29 mouse cellular contexts compared by ENCODE assay signal in genomic region chr5:32508766-32509165, GRCm38 (mm10). TPM values are rescaled to one million over a fixed set of nuclear protein-coding genes. Genes with fewer than 3 reads are reported as not detected.
DNase-seq lines count a peak whose midpoint lies in the region; ATAC-seq and TF ChIP-seq lines count a peak whose summit lies in the region.
"Had no signal": no experiment of that assay in that cellular context is flagged by ENCODE, and none has a peak within 500 bp of the region (broad histone marks: within the 10 kb centered on the region; RNA-seq: fewer than 3 reads in every experiment).

No protein-coding gene starts in this region.

- no peaks in the 10 kb centered on the region for H3K9me3 ChIP-seq in embryonic facial prominence, embryonic 14.5 days (ENCODE audit: control insufficient read depth, low read length)
- no peaks in the 10 kb centered on the region for H3K9me3 ChIP-seq in embryonic facial prominence, embryonic 10.5 days
- no peaks in the 10 kb centered on the region for H3K9me3 ChIP-seq in lung, embryonic 14.5 days (ENCODE audit: low read depth, low read length)
- H3K9me3 ChIP-seq: embryonic facial prominence, embryonic 13.5 days; G1E; heart, embryonic 10.5 days; heart, embryonic 13.5 days had no signal

- no peak overlapping the region for H3K4me2 ChIP-seq in embryonic facial prominence, embryonic 14.5 days (ENCODE audit: low read depth, low read length)
- H3K4me2 ChIP-seq in lung, embryonic 14.5 days: no peak overlapping the region
- H3K4me2 ChIP-seq: embryonic facial prominence, embryonic 13.5 days; heart, embryonic 13.5 days; hindbrain, embryonic 14.5 days had no signal

- no peak for ATAC-seq in embryonic facial prominence, embryonic 14.5 days (ENCODE audit: low read depth)
- no peak for ATAC-seq in lung, embryonic 14.5 days (ENCODE audit: insufficient read depth)
- ATAC-seq: forebrain, embryonic 14.5 days; hindbrain, postnatal 0 days; Patski had no signal

- peaks cover 8% of the 10 kb centered on the region; the same call in 1 of the 2 replicates for H3K36me3 ChIP-seq in embryonic facial prominence, embryonic 14.5 days (ENCODE audit: control insufficient read depth, insufficient read depth, low read length)
- H3K36me3 ChIP-seq in embryonic facial prominence, embryonic 10.5 days (replicated peaks): peaks cover 22% of the 10 kb centered on the region
- 0 out of 2 replicates have a peak, but pooled peaks cover 6% of the 10 kb centered on the region for H3K36me3 ChIP-seq in lung, embryonic 14.5 days (ENCODE audit: insufficient read depth)

- WGBS in embryonic facial prominence, embryonic 14.5 days: 56% methylated on average over 3 of the region's 3 CpGs
- WGBS in embryonic facial prominence, embryonic 10.5 days: 86% methylated on average over 3 of the region's 3 CpGs
- WGBS in lung, embryonic 14.5 days: 30% methylated on average over 3 of the region's 3 CpGs

- TF ChIP-seq CTCF in lung, embryonic 14.5 days (IDR thresholded peaks at IDR 0.05; ENCODE audit: low read depth): no peak

- H3K27ac ChIP-seq in embryonic facial prominence, embryonic 14.5 days (replicated peaks; ENCODE audit: low read depth, low read length): no peak overlapping the region
- no peak overlapping the region for H3K27ac ChIP-seq in embryonic facial prominence, embryonic 10.5 days (replicated peaks)
- H3K27ac ChIP-seq in lung, embryonic 14.5 days (ENCODE audit: low read depth): no peak overlapping the region
- H3K27ac ChIP-seq: embryonic facial prominence, embryonic 13.5 days; heart, adult 2 months; heart, embryonic 10.5 days; heart, embryonic 13.5 days; hindbrain, embryonic 14.5 days; hindbrain, postnatal 0 days had no signal

- DNase-seq in embryonic facial prominence, embryonic 14.5 days (ENCODE audit: low spot score): peak; percentile 30
- no peak for DNase-seq in embryonic facial prominence, embryonic 10.5 days (ENCODE audit: low spot score)
- peak; percentile 72 for DNase-seq in lung, embryonic 14.5 days
- no peak for DNase-seq in lung, postnatal 4 days
- peak; percentile 15 for DNase-seq in lung, postnatal 10 days
- DNase-seq in lung, postnatal 14 days: no peak
- DNase-seq in fibroblast of lung, adult 2 months (ENCODE audit: low read depth): peak; percentile 17
- no peak for DNase-seq in gastrocnemius, adult 18-20 months (ENCODE audit: low spot score)
- DNase-seq: adrenal gland, adult 2 months; adrenal gland, postnatal 14 days; B cell, adult 2 months; cerebellum, adult 11 months; cerebellum, adult 2 months; cerebellum, adult 9-11 months; cerebellum, postnatal 25 days; gastrocnemius, postnatal 10 days; gastrocnemius, postnatal 36 days; heart, adult 2 months; heart, postnatal 14 days; heart, postnatal 4 days had no signal

- no peaks in the 10 kb centered on the region for H3K4me1 ChIP-seq in embryonic facial prominence, embryonic 14.5 days (ENCODE audit: control insufficient read depth, insufficient read depth, low read length)
- no peaks in the 10 kb centered on the region for H3K4me1 ChIP-seq in embryonic facial prominence, embryonic 10.5 days
- no peaks in the 10 kb centered on the region for H3K4me1 ChIP-seq in lung, embryonic 14.5 days (ENCODE audit: insufficient read depth)
- H3K4me1 ChIP-seq: embryonic facial prominence, embryonic 13.5 days; heart, embryonic 10.5 days; heart, embryonic 13.5 days had no signal

- H3K27me3 ChIP-seq in embryonic facial prominence, embryonic 14.5 days (replicated peaks; ENCODE audit: control insufficient read depth, insufficient read depth, low read length): no peaks in the 10 kb centered on the region
- no peaks in the 10 kb centered on the region for H3K27me3 ChIP-seq in embryonic facial prominence, embryonic 10.5 days (replicated peaks; ENCODE audit: low read depth, poor library complexity, severe bottlenecking)
- no peaks in the 10 kb centered on the region for H3K27me3 ChIP-seq in lung, embryonic 14.5 days (ENCODE audit: insufficient read depth, low read length)
- H3K27me3 ChIP-seq: CH12.LX; embryonic facial prominence, embryonic 13.5 days; heart, embryonic 13.5 days; Patski had no signal

- no peak overlapping the region for H3K4me3 ChIP-seq in embryonic facial prominence, embryonic 14.5 days (ENCODE audit: low read depth, low read length)
- H3K4me3 ChIP-seq in embryonic facial prominence, embryonic 10.5 days: no peak overlapping the region
- no peak overlapping the region for H3K4me3 ChIP-seq in lung, embryonic 14.5 days (ENCODE audit: low read depth, low read length)
- H3K4me3 ChIP-seq: embryonic facial prominence, embryonic 13.5 days; heart, adult 2 months; heart, embryonic 10.5 days; heart, embryonic 13.5 days had no signal

- H3K9ac ChIP-seq in embryonic facial prominence, embryonic 14.5 days (ENCODE audit: low read depth, low read length): no peak overlapping the region
- no peak overlapping the region for H3K9ac ChIP-seq in lung, embryonic 14.5 days
- H3K9ac ChIP-seq: embryonic facial prominence, embryonic 13.5 days; heart, embryonic 13.5 days; hindbrain, embryonic 14.5 days had no signal

RNA-seq across cellular contexts. Expression of gene Ppp1cb, which starts 50.1 kb away (rescaled TPM):
- 197 and 221 TPM in 2 replicates for polyA plus RNA-seq in embryonic facial prominence, embryonic 14.5 days (2014; fragmentation: Nextera tagmentation; extraction: Ambion mirVana)
- 217 and 227 TPM in 2 replicates for polyA plus RNA-seq in embryonic facial prominence, embryonic 10.5 days (2016; fragmentation: Nextera tagmentation; extraction: Ambion mirVana)
- polyA plus RNA-seq in lung, embryonic 14.5 days (2014; fragmentation: Nextera tagmentation; extraction: Ambion mirVana): 201 and 215 TPM in 2 replicates
- 100 to 1,000 TPM; 475 to 504 TPM for total RNA-seq in gastrocnemius, adult 18-20 months (2021)

Comparison
In these comparisons a context has a peak if more than half of its experiments do, and no peak if none do; other contexts are left out.
1. DNase-seq: peak in embryonic facial prominence, embryonic 14.5 days (single experiment), lung, embryonic 14.5 days (single experiment), lung, postnatal 10 days (single experiment) and fibroblast of lung, adult 2 months (single experiment); none in embryonic facial prominence, embryonic 10.5 days (single experiment), lung, postnatal 4 days (0 of 2), lung, postnatal 14 days (single experiment) and gastrocnemius, adult 18-20 months (single experiment).